Mouse (Mus musculus) ES-Bruce4 (cell line): ENCODE measurements at regions not wholly inside any gene's neighbourhood (a gene's known extent, or its start where the extent isn't known, plus 50 kb on each side); places are given as distances from the start of the nearest gene placed in this dataset.

ENCODE experiments used
- CTCF ChIP-seq: IDR thresholded peaks from one replicate; pipeline ENCODE4 v1.8.1; 2011; ENCODE audit warnings: low read depth, low read length
- POLR2A ChIP-seq: IDR thresholded peaks from one replicate; pipeline ENCODE4 v1.8.1; 2011; ENCODE audit warnings: low read length; ENCODE audit not compliant: insufficient read depth

- no peak for TF ChIP-seq POLR2A
- TF ChIP-seq CTCF, result no peak
Measured at GRCm38 (mm10) chr14:61949446-61949845, 342.2 kb downstream of the Kcnrg start.
